Comparison of ENCODE assay signal across 14 mouse cellular contexts in genomic region chr1:132266791-132267557, GRCm38 (mm10). TPM values are rescaled to one million over a fixed set of nuclear protein-coding genes. Genes with fewer than 3 reads are reported as not detected.
DNase-seq lines count a peak whose midpoint lies in the region; ATAC-seq and TF ChIP-seq lines count a peak whose summit lies in the region.
"Had no signal": no experiment of that assay in that cellular context is flagged by ENCODE, and none has a peak within 500 bp of the region (broad histone marks: within the 10 kb centered on the region; RNA-seq: fewer than 3 reads in every experiment).

No protein-coding gene starts in this region.

- no peak for ATAC-seq in heart, postnatal 0 days (ENCODE audit: insufficient read depth, low read depth)
- no peak for ATAC-seq in embryonic facial prominence, embryonic 13.5 days (ENCODE audit: insufficient number of reproducible peaks, insufficient read depth, low FRiP score, low TSS enrichment, low read depth)
- ATAC-seq in intestine, embryonic 16.5 days, result no peak

- TF ChIP-seq CTCF in heart, postnatal 0 days (IDR thresholded peaks at IDR 0.05; ENCODE audit: low read depth), result no peak

- WGBS in heart, postnatal 0 days, result 28% methylated on average over 8 of the region's 8 CpGs
- 42% methylated on average over 8 of the region's 8 CpGs for WGBS in heart, embryonic 10.5 days
- 29% methylated on average over 8 of the region's 8 CpGs for WGBS in embryonic facial prominence, embryonic 13.5 days
- WGBS in intestine, embryonic 16.5 days, result 40% methylated on average over 8 of the region's 8 CpGs

- no peaks in the 10 kb centered on the region for H3K9me3 ChIP-seq in heart, postnatal 0 days (replicated peaks; ENCODE audit: control insufficient read depth, low read length)
- no peaks in the 10 kb centered on the region for H3K9me3 ChIP-seq in heart, embryonic 10.5 days
- no peaks in the 10 kb centered on the region for H3K9me3 ChIP-seq in embryonic facial prominence, embryonic 13.5 days
- H3K9me3 ChIP-seq in intestine, embryonic 16.5 days (ENCODE audit: control insufficient read depth, low read length), result no peaks in the 10 kb centered on the region

- H3K4me2 ChIP-seq in heart, postnatal 0 days (ENCODE audit: low read depth, low read length), result peak overlapping the region; percentile 21; the same call in 1 of the 2 replicates
- H3K4me2 ChIP-seq in embryonic facial prominence, embryonic 13.5 days, result peak overlapping the region; percentile 20; the same call in 1 of the 2 replicates
- no peak overlapping the region for H3K4me2 ChIP-seq in intestine, embryonic 16.5 days (ENCODE audit: low read depth, low read length)

- H3K4me3 ChIP-seq in heart, postnatal 0 days (ENCODE audit: low read depth, low read length), result no peak overlapping the region
- H3K4me3 ChIP-seq in heart, embryonic 10.5 days, result no peak overlapping the region
- H3K4me3 ChIP-seq in embryonic facial prominence, embryonic 13.5 days, result no peak overlapping the region
- H3K4me3 ChIP-seq in intestine, embryonic 16.5 days (ENCODE audit: low read length), result no peak overlapping the region

- DNase-seq in heart, postnatal 0 days (ENCODE audit: low spot score), result peak; percentile 11
- DNase-seq in heart, embryonic 10.5 days (ENCODE audit: low spot score), result no peak
- peak; percentile 38 to 62 for DNase-seq in kidney, postnatal 36 days
- DNase-seq in right cerebral cortex, adult 18-20 months, result no peak
- no peak for DNase-seq in thymus, postnatal 10 days (ENCODE audit: low spot score in 2 of 2)
- DNase-seq: heart, postnatal 10 days; thymus, adult 18-20 months had no signal

- H3K27ac ChIP-seq in heart, postnatal 0 days (ENCODE audit: low read depth), result no peak overlapping the region
- H3K27ac ChIP-seq in heart, embryonic 10.5 days, result no peak overlapping the region
- no peak overlapping the region for H3K27ac ChIP-seq in embryonic facial prominence, embryonic 13.5 days
- H3K27ac ChIP-seq in intestine, embryonic 16.5 days (ENCODE audit: low read length), result no peak overlapping the region

- H3K36me3 ChIP-seq in heart, postnatal 0 days (replicated peaks; ENCODE audit: control insufficient read depth, insufficient read depth, low read length), result no peaks in the 10 kb centered on the region
- H3K36me3 ChIP-seq in heart, embryonic 10.5 days, result no peaks in the 10 kb centered on the region
- no peaks in the 10 kb centered on the region for H3K36me3 ChIP-seq in embryonic facial prominence, embryonic 13.5 days
- no peaks in the 10 kb centered on the region for H3K36me3 ChIP-seq in intestine, embryonic 16.5 days (ENCODE audit: control insufficient read depth, insufficient read depth, low read length)

- H3K9ac ChIP-seq in heart, postnatal 0 days (replicated peaks; ENCODE audit: low read depth, low read length), result no peak overlapping the region
- peak overlapping the region; percentile 32; the same call in 1 of the 2 replicates for H3K9ac ChIP-seq in embryonic facial prominence, embryonic 13.5 days
- no peak overlapping the region for H3K9ac ChIP-seq in intestine, embryonic 16.5 days (ENCODE audit: low read depth, low read length)

- TF ChIP-seq EP300 in heart, postnatal 0 days (IDR thresholded peaks at IDR 0.05; ENCODE audit: low read depth), result no peak

- no peaks in the 10 kb centered on the region for H3K27me3 ChIP-seq in heart, postnatal 0 days (ENCODE audit: control insufficient read depth, insufficient read depth, low read length)
- peaks cover 4% of the 10 kb centered on the region; the same call in 1 of the 2 replicates for H3K27me3 ChIP-seq in heart, embryonic 10.5 days (ENCODE audit: insufficient read depth, poor library complexity, severe bottlenecking)
- H3K27me3 ChIP-seq in embryonic facial prominence, embryonic 13.5 days, result no peaks in the 10 kb centered on the region
- no peaks in the 10 kb centered on the region for H3K27me3 ChIP-seq in intestine, embryonic 16.5 days (replicated peaks; ENCODE audit: control insufficient read depth, insufficient read depth, low read length)

- H3K4me1 ChIP-seq in heart, postnatal 0 days (ENCODE audit: control insufficient read depth, insufficient read depth), result 0 out of 2 replicates have a peak, but pooled peaks cover 6% of the 10 kb centered on the region
- H3K4me1 ChIP-seq in heart, embryonic 10.5 days, result peaks cover 45% of the 10 kb centered on the region
- peaks cover 29% of the 10 kb centered on the region for H3K4me1 ChIP-seq in embryonic facial prominence, embryonic 13.5 days
- H3K4me1 ChIP-seq in intestine, embryonic 16.5 days (ENCODE audit: control insufficient read depth, insufficient read depth, low read length), result no peaks in the 10 kb centered on the region; the same call in 1 of the 2 replicates

RNA-seq across cellular contexts. Expression of gene Klhdc8a, which starts 31.5 kb away (rescaled TPM):
- 0.12 and 2.3 TPM in 2 replicates for total RNA-seq in heart, postnatal 0 days (2014; rRNA removed; ENCODE audit: low replicate concordance)
- polyA plus RNA-seq in heart, postnatal 0 days (2015; fragmentation: Nextera tagmentation; extraction: Ambion mirVana), result 0.68 and 0.95 TPM in 2 replicates
- 0.26 and 0.60 TPM in 2 replicates for polyA plus RNA-seq in heart, embryonic 10.5 days (2016; fragmentation: Nextera tagmentation; extraction: Ambion mirVana)
- 0.23 and 0.25 TPM in 2 replicates for polyA plus RNA-seq in embryonic facial prominence, embryonic 13.5 days (2015; fragmentation: Nextera tagmentation; extraction: Ambion mirVana)
- 0.09 and 0.33 TPM in 2 replicates for polyA plus RNA-seq in intestine, embryonic 16.5 days (2015; fragmentation: Nextera tagmentation; extraction: Ambion mirVana)
- total RNA-seq: megakaryocyte-erythroid progenitor cell, adult 5-6 weeks had no signal

RNA-seq across cellular contexts. Expression of gene Gm10188, which starts 37.4 kb away (rescaled TPM):
- total RNA-seq in heart, postnatal 0 days (2014; rRNA removed; ENCODE audit: low replicate concordance), result not detected in 2 replicates
- polyA plus RNA-seq in heart, postnatal 0 days (2015; fragmentation: Nextera tagmentation; extraction: Ambion mirVana), result not detected in 2 replicates
- polyA plus RNA-seq in heart, embryonic 10.5 days (2016; fragmentation: Nextera tagmentation; extraction: Ambion mirVana), result not detected in 2 replicates
- polyA plus RNA-seq in embryonic facial prominence, embryonic 13.5 days (2015; fragmentation: Nextera tagmentation; extraction: Ambion mirVana), result not detected in 2 replicates
- not detected in 2 replicates for polyA plus RNA-seq in intestine, embryonic 16.5 days (2015; fragmentation: Nextera tagmentation; extraction: Ambion mirVana)
- total RNA-seq: heart, postnatal 10 days; layer of hippocampus, adult 8-10 months; megakaryocyte-erythroid progenitor cell, adult 5-6 weeks had no signal
- polyA plus RNA-seq: frontal cortex, adult 2 months; limb, embryonic 14.5 days; neural tube, embryonic 11.5 days had no signal

RNA-seq across cellular contexts. Expression of gene Nuak2, which starts 49.0 kb away (rescaled TPM):
- 0.76 and 2.6 TPM in 2 replicates for total RNA-seq in heart, postnatal 0 days (2014; rRNA removed; ENCODE audit: low replicate concordance)
- polyA plus RNA-seq in heart, postnatal 0 days (2015; fragmentation: Nextera tagmentation; extraction: Ambion mirVana), result 2.0 and 2.2 TPM in 2 replicates
- 3.0 and 3.4 TPM in 2 replicates for polyA plus RNA-seq in heart, embryonic 10.5 days (2016; fragmentation: Nextera tagmentation; extraction: Ambion mirVana)
- 2.2 and 4.4 TPM in 2 replicates for polyA plus RNA-seq in embryonic facial prominence, embryonic 13.5 days (2015; fragmentation: Nextera tagmentation; extraction: Ambion mirVana)
- 4.6 and 5.6 TPM in 2 replicates for polyA plus RNA-seq in intestine, embryonic 16.5 days (2015; fragmentation: Nextera tagmentation; extraction: Ambion mirVana)

Comparison
In these comparisons a context has a peak if more than half of its experiments do, and no peak if none do; other contexts are left out.
1. DNase-seq: peak in heart, postnatal 0 days (single experiment) and kidney, postnatal 36 days (2 of 2); none in heart, embryonic 10.5 days (single experiment), right cerebral cortex, adult 18-20 months (single experiment) and thymus, postnatal 10 days (0 of 2).